Mouse (Mus musculus): Measurements from ENCODE around the gene St6gal1. TPM values are rescaled to one million over a fixed set of nuclear protein-coding genes. Genes with fewer than 3 reads are reported as not detected.

Gene St6gal1
- polyA plus RNA-seq, 1 experiment: 13.3 TPM

- TF ChIP-seq CTCF (IDR thresholded peaks at IDR 0.05; ENCODE audit: extremely low read depth, insufficient read depth, low read length): no peak
- no peak for TF ChIP-seq POLR2A (IDR thresholded peaks at IDR 0.05; ENCODE audit: extremely low read depth, insufficient read depth, low read length)
- no peak overlapping the region for H3K4me3 ChIP-seq (ENCODE audit: insufficient read depth, low read length)
- H3K27ac ChIP-seq (ENCODE audit: insufficient read depth, low read length): no peak overlapping the region
- no peaks in the 10 kb centered on the region for H3K4me1 ChIP-seq (ENCODE audit: control insufficient read depth, insufficient read depth, low read length)
Measured at GRCm38 (mm10) chr16:23299904-23300740, 75.6 kb downstream of the St6gal1 start.

- Histone ChIP-seq H3K4me1 (ENCODE audit: control insufficient read depth, insufficient read depth, low read length) (no peaks in the 10 kb centered on the region), H3K27ac (ENCODE audit: insufficient read depth, low read length) (no peak overlapping the region), H3K4me3 (ENCODE audit: insufficient read depth, low read length) (no peak overlapping the region)
- TF ChIP-seq POLR2A (IDR thresholded peaks at IDR 0.05; ENCODE audit: extremely low read depth, insufficient read depth, low read length) (no peak), CTCF (IDR thresholded peaks at IDR 0.05; ENCODE audit: extremely low read depth, insufficient read depth, low read length) (no peak)
Measured at GRCm38 (mm10) chr16:23301762-23302161, 77.2 kb downstream of the St6gal1 start.

DNA sequence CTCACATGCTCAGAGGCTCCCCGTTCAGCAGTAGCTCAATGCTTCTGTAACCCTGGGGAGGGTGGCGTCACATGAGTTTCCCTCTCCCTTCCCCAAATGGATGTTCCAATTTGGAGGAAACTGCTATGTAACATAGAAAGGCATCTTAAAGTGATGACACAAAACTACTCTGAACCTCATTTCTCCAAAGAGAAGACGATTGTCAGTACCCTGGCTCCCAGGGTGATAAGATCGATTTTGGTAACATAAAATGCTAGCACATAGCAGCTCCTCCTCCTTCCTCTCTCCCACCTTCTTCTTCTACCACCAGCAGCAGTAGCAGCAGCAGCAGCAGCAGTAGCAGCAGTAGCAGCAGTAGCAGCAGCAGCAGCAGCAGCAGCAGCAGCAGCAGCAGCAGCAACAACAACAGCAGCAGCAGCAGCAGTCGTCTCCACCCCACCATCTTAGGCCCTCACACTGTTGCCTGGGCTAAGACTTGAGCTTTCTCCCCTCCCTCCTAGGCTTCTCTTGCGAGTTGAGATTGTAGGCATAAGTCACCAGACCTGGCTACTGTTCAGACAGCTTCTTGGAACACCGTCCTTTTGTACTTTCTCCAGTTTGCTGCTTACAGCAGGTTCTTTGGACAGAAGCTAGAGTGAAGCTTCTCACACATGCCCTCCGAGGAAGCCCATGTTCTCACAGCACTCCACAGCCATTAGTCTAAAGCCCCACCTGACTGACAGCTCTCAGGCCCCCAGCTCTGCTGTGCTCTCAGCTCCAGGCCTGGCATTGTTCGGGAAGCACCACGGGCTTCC, 81.5 kb downstream of the St6gal1 start:
- no peak for TF ChIP-seq CTCF (IDR thresholded peaks at IDR 0.05; ENCODE audit: extremely low read depth, insufficient read depth, low read length)
- TF ChIP-seq POLR2A (IDR thresholded peaks at IDR 0.05; ENCODE audit: extremely low read depth, insufficient read depth, low read length): no peak
- Histone ChIP-seq H3K27ac (ENCODE audit: insufficient read depth, low read length) (no peak overlapping the region), H3K4me3 (ENCODE audit: insufficient read depth, low read length) (no peak overlapping the region), H3K4me1 (ENCODE audit: control insufficient read depth, insufficient read depth, low read length) (no peaks in the 10 kb centered on the region; the same call in 1 of the 2 replicates)

DNA sequence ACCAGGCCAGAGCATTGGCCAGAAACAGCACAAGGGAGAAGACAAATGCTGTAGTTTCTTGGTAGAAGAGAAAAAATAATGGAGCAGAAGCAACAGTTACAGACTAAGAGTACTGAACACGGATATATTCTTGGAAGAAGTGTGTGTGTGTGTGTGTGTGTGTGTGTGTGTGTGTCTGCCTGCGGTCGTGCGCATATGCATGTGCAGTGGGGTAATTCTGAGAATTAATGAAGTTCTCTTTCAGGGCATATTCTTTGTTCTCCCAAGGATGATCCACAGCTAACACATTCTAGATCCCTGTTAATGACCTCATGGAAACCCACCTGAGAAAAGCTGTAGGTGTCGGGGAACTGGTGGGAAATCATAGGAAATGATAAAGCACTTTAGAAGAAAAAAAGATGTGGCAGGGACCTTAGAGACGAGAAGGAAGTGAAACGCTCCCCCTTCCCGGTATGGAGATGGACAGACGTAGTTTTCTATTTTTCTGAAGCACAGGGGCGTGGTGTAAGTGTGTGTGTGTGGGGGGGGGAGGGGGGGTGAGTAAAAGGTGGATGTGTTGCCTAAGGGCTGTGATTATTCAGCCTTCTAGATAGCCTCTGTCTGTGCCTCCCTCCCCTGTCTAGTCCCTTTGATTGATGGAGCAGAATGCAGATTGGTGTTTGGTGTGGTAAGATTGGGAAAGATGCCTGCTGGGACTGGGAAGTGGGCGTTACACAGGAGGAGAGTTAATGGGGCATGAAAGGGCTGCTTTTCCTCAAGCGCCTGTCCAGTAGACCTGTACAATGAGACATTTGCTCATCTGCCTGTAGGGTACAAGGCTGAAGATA, 82.8 kb downstream of the St6gal1 start:
- no peaks in the 10 kb centered on the region; the same call in 1 of the 2 replicates for H3K4me1 ChIP-seq (ENCODE audit: control insufficient read depth, insufficient read depth, low read length)
- TF ChIP-seq CTCF (IDR thresholded peaks at IDR 0.05; ENCODE audit: extremely low read depth, insufficient read depth, low read length) (no peak), POLR2A (IDR thresholded peaks at IDR 0.05; ENCODE audit: extremely low read depth, insufficient read depth, low read length) (no peak)
- H3K4me3 ChIP-seq (ENCODE audit: insufficient read depth, low read length): no peak overlapping the region
- no peak overlapping the region for H3K27ac ChIP-seq (ENCODE audit: insufficient read depth, low read length)

DNA sequence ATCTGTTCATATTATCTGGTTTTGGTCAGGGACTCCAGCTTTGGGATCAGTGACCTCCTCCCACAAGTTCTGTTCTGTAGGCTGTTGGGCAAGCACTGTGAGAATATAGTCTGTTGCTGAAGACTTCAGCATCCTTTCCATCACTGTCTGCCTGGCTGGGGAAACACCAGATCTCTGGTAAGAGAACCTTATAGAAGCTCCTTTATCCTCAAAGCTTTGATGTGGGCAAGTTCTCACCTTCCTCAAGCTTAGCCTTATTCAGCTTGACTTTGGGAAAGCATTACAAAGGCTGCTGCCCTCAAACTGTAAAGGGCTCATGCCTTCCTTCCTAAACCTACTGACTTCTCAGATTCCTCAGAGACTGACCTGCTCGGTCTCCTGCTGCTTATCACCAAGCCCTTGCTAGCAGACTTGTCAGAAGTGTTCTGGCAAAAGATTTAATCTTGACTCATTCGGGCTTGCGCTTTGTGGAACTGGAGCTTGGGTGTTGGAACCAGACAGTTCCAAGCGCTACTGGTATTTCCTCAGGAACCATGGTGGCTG, 83.5 kb downstream of the St6gal1 start:
- Histone ChIP-seq H3K27ac (ENCODE audit: insufficient read depth, low read length) (no peak overlapping the region), H3K4me3 (ENCODE audit: insufficient read depth, low read length) (no peak overlapping the region), H3K4me1 (ENCODE audit: control insufficient read depth, insufficient read depth, low read length) (no peaks in the 10 kb centered on the region; the same call in 1 of the 2 replicates)
- TF ChIP-seq POLR2A (IDR thresholded peaks at IDR 0.05; ENCODE audit: extremely low read depth, insufficient read depth, low read length): no peak
- no peak for TF ChIP-seq CTCF (IDR thresholded peaks at IDR 0.05; ENCODE audit: extremely low read depth, insufficient read depth, low read length)

DNA sequence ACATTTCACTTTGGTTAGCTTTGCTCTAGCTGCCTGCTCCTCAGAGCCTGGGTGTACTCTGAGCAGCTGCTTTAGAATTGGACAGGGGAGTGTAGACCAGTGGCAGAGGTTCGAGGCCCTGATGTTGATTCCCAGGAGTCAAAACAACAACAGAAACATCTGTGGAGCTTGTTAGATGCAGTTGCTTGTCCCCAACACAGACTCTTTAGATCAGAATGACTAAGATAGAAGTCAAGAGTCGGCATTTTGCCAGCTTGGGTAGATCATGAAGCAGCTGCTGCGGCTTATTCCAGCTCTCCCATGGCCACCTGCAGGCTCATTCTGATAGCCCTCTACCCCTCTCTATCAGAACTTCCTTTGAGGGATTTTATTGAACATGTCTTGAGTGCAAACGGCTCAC, 84.5 kb downstream of the St6gal1 start:
- Histone ChIP-seq H3K27ac (ENCODE audit: insufficient read depth, low read length) (no peak overlapping the region), H3K4me1 (ENCODE audit: control insufficient read depth, insufficient read depth, low read length) (no peaks in the 10 kb centered on the region; the same call in 1 of the 2 replicates), H3K4me3 (ENCODE audit: insufficient read depth, low read length) (no peak overlapping the region)
- TF ChIP-seq CTCF (IDR thresholded peaks at IDR 0.05; ENCODE audit: extremely low read depth, insufficient read depth, low read length): no peak
- TF ChIP-seq POLR2A (IDR thresholded peaks at IDR 0.05; ENCODE audit: extremely low read depth, insufficient read depth, low read length): no peak

- TF ChIP-seq POLR2A (IDR thresholded peaks at IDR 0.05; ENCODE audit: extremely low read depth, insufficient read depth, low read length) (no peak), CTCF (IDR thresholded peaks at IDR 0.05; ENCODE audit: extremely low read depth, insufficient read depth, low read length) (no peak)
- Histone ChIP-seq H3K4me3 (ENCODE audit: insufficient read depth, low read length) (no peak overlapping the region), H3K27ac (ENCODE audit: insufficient read depth, low read length) (no peak overlapping the region), H3K4me1 (ENCODE audit: control insufficient read depth, insufficient read depth, low read length) (no peaks in the 10 kb centered on the region; the same call in none of the 2 replicates)
Measured at GRCm38 (mm10) chr16:23312604-23313003, 88.1 kb downstream of the St6gal1 start.

DNA sequence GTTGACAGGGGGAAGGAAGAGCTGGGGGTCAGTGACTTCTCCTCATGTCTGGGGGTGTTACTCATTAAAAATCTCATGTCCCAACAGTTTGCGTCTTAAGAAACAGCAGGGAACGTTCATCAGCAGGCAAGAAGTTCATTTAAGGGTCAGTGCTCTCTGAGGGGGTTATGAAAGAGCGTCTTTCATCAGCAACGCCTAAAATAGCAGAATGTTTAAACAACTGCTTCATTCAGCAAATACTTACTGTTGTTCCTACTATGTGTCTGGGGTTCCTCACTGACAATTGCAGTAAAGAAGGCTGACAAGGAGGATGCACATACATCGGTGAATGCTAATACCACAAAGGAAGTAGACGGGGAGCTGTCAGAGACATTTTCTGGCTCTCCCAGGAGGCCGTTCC, 90.2 kb downstream of the St6gal1 start:
- no peak for TF ChIP-seq POLR2A (IDR thresholded peaks at IDR 0.05; ENCODE audit: extremely low read depth, insufficient read depth, low read length)
- Histone ChIP-seq H3K4me3 (ENCODE audit: insufficient read depth, low read length) (no peak overlapping the region), H3K27ac (ENCODE audit: insufficient read depth, low read length) (peak overlapping the region; percentile 53; the same call in 1 of the 2 replicates), H3K4me1 (ENCODE audit: control insufficient read depth, insufficient read depth, low read length) (peaks cover 1% of the 10 kb centered on the region; the same call in 1 of the 2 replicates)
